In genomic region chr7:135790978-135791377, GRCm38 (mm10) we compare ENCODE assay signal across 8 mouse cellular contexts.
A peak's percentile ranks its signal among the peaks of the same experiment; 100 is the strongest.
DNase-seq lines count a peak whose midpoint lies in the region; TF ChIP-seq lines count a peak whose summit lies in the region.
"Had no signal": no experiment of that assay in that cellular context is flagged by ENCODE, and none has a peak within 500 bp of the region (broad histone marks: within the 10 kb centered on the region; RNA-seq: fewer than 3 reads in every experiment).

No protein-coding gene starts in this region.

- TF ChIP-seq POLR2A in CH12.LX (IDR thresholded peaks at IDR 0.05; ENCODE audit: low read depth, low read length): no peak

- H3K4me3 ChIP-seq in CH12.LX (replicated peaks in 1 of 3; ENCODE audit: low read depth in 2 of 3, low read length in 2 of 3, poor library complexity in 1 of 3): no peak overlapping the region
- H3K4me3 ChIP-seq: limb, embryonic 12.5 days had no signal

- peaks cover 59% of the 10 kb centered on the region for H3K27me3 ChIP-seq in CH12.LX (replicated peaks)
- H3K27me3 ChIP-seq: limb, embryonic 12.5 days had no signal

- peak; percentile 48 for DNase-seq in CH12.LX (ENCODE audit: extremely low read depth)
- DNase-seq in T-cell, adult 2 months (ENCODE audit: low spot score): peak; percentile 8
- DNase-seq in cerebellum, postnatal 4 days (ENCODE audit: low spot score in 2 of 2): peak; percentile 69 to 82
- DNase-seq in heart, adult 9 months (ENCODE audit: low spot score in 2 of 2): peak; percentile 21 to 49
- peak; percentile 86 to 88 for DNase-seq in layer of hippocampus, postnatal 10 days (ENCODE audit: low spot score in 2 of 2)
- DNase-seq in lung, postnatal 10 days: peak; percentile 79
- peak; percentile 76 for DNase-seq in right cerebral cortex, postnatal 14 days

- TF ChIP-seq CTCF in CH12.LX (conservative IDR thresholded peaks at IDR 0.05 in 1 of 2, IDR thresholded peaks at IDR 0.05 in 1 of 2; ENCODE audit: low read depth in 2 of 2, low read length in 2 of 2): peak; percentile 83 to 94

- H3K9ac ChIP-seq in CH12.LX (ENCODE audit: insufficient read depth, low read depth): no peak overlapping the region
- H3K9ac ChIP-seq: limb, embryonic 12.5 days had no signal

- dilution Hi-C loops in CH12.LX (cut with MboI; ENCODE audit: extremely low pct_ligation_motif_present, extremely low pct_unique_long_range_greater_than_20kb, low sequenced_read_pairs): no loop called here

- H3K9me3 ChIP-seq in CH12.LX (replicated peaks; ENCODE audit: low read length): no peaks in the 10 kb centered on the region
- H3K9me3 ChIP-seq: limb, embryonic 12.5 days had no signal

- no peak for TF ChIP-seq EP300 in CH12.LX (IDR thresholded peaks at IDR 0.05; ENCODE audit: low read length)

- peaks cover 0 to 6% of the 10 kb centered on the region in 2 experiments; a peak in 1 of 4 replicates for H3K4me1 ChIP-seq in CH12.LX (ENCODE audit: control insufficient read depth in 1 of 2, insufficient read depth in 2 of 2)

- peak; percentile 61 for TF ChIP-seq RAD21 in CH12.LX (IDR thresholded peaks at IDR 0.05; ENCODE audit: low read depth, low read length)

- no peaks in the 10 kb centered on the region for H3K79me2 ChIP-seq in CH12.LX (replicated peaks; ENCODE audit: control insufficient read depth, extremely low read depth, insufficient read depth, poor library complexity, severe bottlenecking)

- H3K4me2 ChIP-seq in CH12.LX (ENCODE audit: insufficient read depth, low read depth, poor library complexity, severe bottlenecking): no peak overlapping the region
- H3K4me2 ChIP-seq: limb, embryonic 12.5 days had no signal

- in situ Hi-C loops in CH12.LX (cut with MboI; ENCODE audit: low pct_ligation_motif_present, low pct_unique_long_range_greater_than_20kb, low sequenced_read_pairs): no loop called here

- H3K36me3 ChIP-seq in CH12.LX (replicated peaks in 1 of 2; ENCODE audit: control insufficient read depth in 1 of 2, insufficient read depth in 1 of 2, low read length in 1 of 2): no peaks in the 10 kb centered on the region
- H3K36me3 ChIP-seq: limb, embryonic 12.5 days had no signal

- no peak overlapping the region for H3K27ac ChIP-seq in CH12.LX (ENCODE audit: insufficient read depth, low read depth)
- H3K27ac ChIP-seq: limb, embryonic 12.5 days had no signal

TF ChIP-seq in CH12.LX, 34 proteins besides CTCF, POLR2A, EP300 and RAD21:
- TF ChIP-seq ZMIZ1 (IDR thresholded peaks at IDR 0.05; ENCODE audit: low read depth, low read length): no peak
- TF ChIP-seq SMC3 (IDR thresholded peaks at IDR 0.05; ENCODE audit: low read depth, low read length): peak; percentile 49
- no peak for TF ChIP-seq ELF1 (IDR thresholded peaks at IDR 0.05; ENCODE audit: low read depth, low read length)
- no peak for TF ChIP-seq MYC (IDR thresholded peaks at IDR 0.05; ENCODE audit: low read depth, low read length)
- TF ChIP-seq TCF12 (IDR thresholded peaks at IDR 0.05; ENCODE audit: low read depth, low read length): no peak

Comparison
In these comparisons a context has a peak if more than half of its experiments do, and no peak if none do; other contexts are left out.
1. DNase-seq: peak in every context shown above with its lines; median percentile 87 in layer of hippocampus, postnatal 10 days; 79 in lung, postnatal 10 days; 76 in right cerebral cortex, postnatal 14 days; 76 in cerebellum, postnatal 4 days; 48 in CH12.LX; 35 in heart, adult 9 months; 8 in T-cell, adult 2 months.